Mouse (Mus musculus) midbrain, embryonic 12.5 days (tissue): ENCODE data around the gene Ptcd3. TPM values are rescaled to one million over a fixed set of nuclear protein-coding genes. Genes with fewer than 3 reads are reported as not detected.
A peak's percentile ranks its signal among the peaks of the same experiment; 100 is the strongest.
"Not testable (repeated sequence)": the region's sequence is repeated elsewhere in the genome, so short reads cannot be mapped to it uniquely, and the experiment has no call there.

Source experiments
- ATAC-seq: fragments of 200-750 bp; cut with Nextera tagmentation; 2 replicates; pipeline ENCODE4 v1.8.0; 2017; ENCODE audit warnings: low read depth, moderate TSS enrichment, moderate library complexity; ENCODE audit not compliant: low FRiP score
- H3K27ac ChIP-seq: fragments of 300-500 bp; sonication (generic); replicated peaks from 2 replicates; pipeline ENCODE4 v1.5.1; 2016; ENCODE audit warnings: mild to moderate bottlenecking
- H3K27me3 ChIP-seq: fragments of 300-500 bp; sonication (generic); 2 replicates; pipeline ENCODE4 v1.6.1; 2016; ENCODE audit warnings: mild to moderate bottlenecking
- H3K36me3 ChIP-seq: fragments of 300-500 bp; sonication (generic); 2 replicates; pipeline ENCODE4 v1.6.1; 2016
- H3K4me1 ChIP-seq: fragments of 300-500 bp; sonication (generic); 2 replicates; pipeline ENCODE4 v1.6.1; 2016
- H3K4me2 ChIP-seq: fragments of 300-500 bp; sonication (generic); replicated peaks from 2 replicates; pipeline ENCODE4 v1.6.1; 2016; ENCODE audit warnings: mild to moderate bottlenecking, moderate library complexity
- H3K4me3 ChIP-seq: fragments of 300-500 bp; sonication (generic); 2 replicates; pipeline ENCODE4 v1.5.1; 2016; ENCODE audit warnings: mild to moderate bottlenecking
- H3K9ac ChIP-seq: fragments of 300-500 bp; sonication (generic); replicated peaks from 2 replicates; pipeline ENCODE4 v1.6.1; 2016; ENCODE audit warnings: mild to moderate bottlenecking, moderate library complexity
- H3K9me3 ChIP-seq: fragments of 300-500 bp; sonication (generic); 2 replicates; pipeline ENCODE4 v1.6.1; 2016; ENCODE audit warnings: mild to moderate bottlenecking
- WGBS: fragments of 180-500 bp; shearing (Covaris S2); methylation state at CpG from one replicate; pipeline ENCODE4 v1.1.7; 2016; 5-methylcytosine and 5-hydroxymethylcytosine counted together
- polyA plus RNA-seq: library from polyadenylated mRNA; unstranded; fragments of >200 nt; fragmentation: Nextera tagmentation; extraction: Ambion mirVana; gene quantifications from 2 replicates; pipeline ENCODE4 v1.2.1, GENCODE M21; 2016

Gene Ptcd3
- polyA plus RNA-seq, 1 experiment from 2014 or later: 112 TPM

- peaks cover 35% of the 10 kb centered on the region for H3K36me3 ChIP-seq
- H3K9ac ChIP-seq, H3K4me2 ChIP-seq, H3K9me3 ChIP-seq, H3K27ac ChIP-seq, H3K4me3 ChIP-seq, ATAC-seq, H3K4me1 ChIP-seq, H3K27me3 ChIP-seq: not testable (repeated sequence)
- WGBS: 97% methylated on average over 6 of the region's 6 CpGs
Measured at GRCm38 (mm10) chr6:71846906-71847305, 61.6 kb downstream of the Ptcd3 start.

- H3K4me3 ChIP-seq: no peak overlapping the region
- no peak overlapping the region for H3K4me2 ChIP-seq
- H3K27me3 ChIP-seq: no peaks in the 10 kb centered on the region
- H3K27ac ChIP-seq: no peak overlapping the region
- ATAC-seq: no peak
- no peaks in the 10 kb centered on the region for H3K4me1 ChIP-seq
- H3K36me3 ChIP-seq: peaks cover 8% of the 10 kb centered on the region; the same call in 1 of the 2 replicates
- H3K9ac ChIP-seq: no peak overlapping the region
- WGBS: 92% methylated on average over 1 of the region's 1 CpGs
- H3K9me3 ChIP-seq: no peaks in the 10 kb centered on the region
Measured at GRCm38 (mm10) chr6:71840597-71841290, 67.8 kb downstream of the Ptcd3 start.

- H3K4me3 ChIP-seq: no peak overlapping the region
- no peak overlapping the region for H3K4me2 ChIP-seq
- ATAC-seq: no peak
- no peaks in the 10 kb centered on the region for H3K9me3 ChIP-seq
- no peaks in the 10 kb centered on the region for H3K4me1 ChIP-seq
- H3K36me3 ChIP-seq: peaks cover 12% of the 10 kb centered on the region
- no peak overlapping the region for H3K9ac ChIP-seq
- H3K27ac ChIP-seq: no peak overlapping the region
- H3K27me3 ChIP-seq: no peaks in the 10 kb centered on the region
Measured at GRCm38 (mm10) chr6:71839815-71840214, 68.7 kb downstream of the Ptcd3 start.

- no peaks in the 10 kb centered on the region for H3K27me3 ChIP-seq
- H3K4me2 ChIP-seq: no peak overlapping the region
- H3K4me1 ChIP-seq: peaks cover 8% of the 10 kb centered on the region
- no peak for ATAC-seq
- no peak overlapping the region for H3K4me3 ChIP-seq
- H3K9me3 ChIP-seq: no peaks in the 10 kb centered on the region
- H3K27ac ChIP-seq: no peak overlapping the region
- H3K9ac ChIP-seq: no peak overlapping the region
- WGBS: 88% methylated on average over 2 of the region's 2 CpGs
- H3K36me3 ChIP-seq: peaks cover 14% of the 10 kb centered on the region
Measured at GRCm38 (mm10) chr6:71836811-71837210, 71.7 kb downstream of the Ptcd3 start.

GRCm38 (mm10) chr6:71831581-71831960 is 77.0 kb downstream of the Ptcd3 start:
- under 1% methylated on average over 21 of the region's 21 CpGs for WGBS

GRCm38 (mm10) chr6:71830690-71831580 is 77.6 kb downstream of the Ptcd3 start, which contains the start of gene Immt:
TSS of gene Immt (plus strand) at chr6:71831331.
- H3K4me1 ChIP-seq: peaks cover 10% of the 10 kb centered on the region
- ATAC-seq: peak; percentile 99
- no peaks in the 10 kb centered on the region for H3K9me3 ChIP-seq
- H3K4me3 ChIP-seq: peak within 1 kb of the TSS; percentile 98
- peak within 1 kb of the TSS; percentile 88 for H3K9ac ChIP-seq
- no peaks in the 10 kb centered on the region for H3K27me3 ChIP-seq
- WGBS: under 1% methylated on average over 64 of the region's 64 CpGs
- H3K4me2 ChIP-seq: peak within 1 kb of the TSS; percentile 60
- peaks cover 14% of the 10 kb centered on the region for H3K36me3 ChIP-seq
- H3K27ac ChIP-seq: peak within 1 kb of the TSS; percentile 86

More at GRCm38 (mm10) chr6:71831581-71831960, 77.0 kb downstream of the Ptcd3 start:
- H3K27me3 ChIP-seq: no peaks in the 10 kb centered on the region
- peak overlapping the region; percentile 98 for H3K4me3 ChIP-seq
- H3K4me2 ChIP-seq: peak overlapping the region; percentile 60
- ATAC-seq: peak; percentile 99
- H3K9me3 ChIP-seq: no peaks in the 10 kb centered on the region
- H3K36me3 ChIP-seq: peaks cover 14% of the 10 kb centered on the region
- peak overlapping the region; percentile 88 for H3K9ac ChIP-seq
- peak overlapping the region; percentile 86 for H3K27ac ChIP-seq
- H3K4me1 ChIP-seq: peaks cover 10% of the 10 kb centered on the region

Other genes starting within 250 kb of the Ptcd3 start
- gene Reep1, start 201.2 kb downstream of the Ptcd3 start, polyA plus RNA-seq: 86.3 and 97.4 TPM in 2 replicates
- gene Mrpl35, start 81.8 kb downstream of the Ptcd3 start, polyA plus RNA-seq: 47.0 and 47.7 TPM in 2 replicates
- gene Immt, start 77.4 kb downstream of the Ptcd3 start, polyA plus RNA-seq: 163 and 168 TPM in 2 replicates
- gene Polr1a, start 303 bp upstream of the Ptcd3 start, polyA plus RNA-seq: 32.8 and 34.2 TPM in 2 replicates
- 41.5 and 42.4 TPM in 2 replicates for gene St3gal5, start 188.8 kb upstream of the Ptcd3 start, polyA plus RNA-seq